Mouse (Mus musculus) adrenal gland, postnatal 10 days (tissue): Measurements from ENCODE around the gene Flywch1. TPM values are rescaled to one million over a fixed set of nuclear protein-coding genes. Genes with fewer than 3 reads are reported as not detected.

Experiments
- DNase-seq: peaks from one replicate; pipeline ENCODE4 v3.0.0; 2021; ENCODE audit warnings: mixed read lengths
- total RNA-seq, 2 experiments: library from RNA; stranded (reverse); gene quantifications; 2 replicates each; pipeline ENCODE4 v1.2.3; 2021

Flywch1 gene
- total RNA-seq, 2 experiments from 2014 or later, result 43.9 to 49.0 TPM

DNA sequence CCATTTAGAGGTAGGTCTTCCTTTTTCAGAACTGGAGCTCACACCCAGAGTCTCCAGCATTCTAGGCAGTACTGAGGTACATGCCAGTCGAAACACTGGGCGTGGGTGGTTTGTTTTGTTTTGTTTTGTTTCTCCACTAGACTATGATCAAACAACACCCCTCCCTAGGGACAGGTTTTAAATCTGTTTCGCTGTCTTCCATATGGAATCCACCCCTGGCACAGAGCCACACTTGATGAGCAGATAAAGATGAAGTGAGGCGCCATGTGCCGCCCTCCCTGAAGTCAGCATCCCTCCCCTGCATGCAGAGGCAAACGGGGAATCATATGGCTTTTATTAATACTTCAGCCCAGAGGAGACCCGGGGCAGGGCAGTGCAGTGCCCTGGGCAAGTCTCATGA is 66.7 kb downstream of the Flywch1 start:
- no peak for DNase-seq

- DNase-seq, result no peak
Measured at GRCm38 (mm10) chr17:23703301-23703700, 68.1 kb downstream of the Flywch1 start.

Other genes with a start within 250 kb of the Flywch1 start
- gene Zfp213, start 207.4 kb downstream of the Flywch1 start, total RNA-seq, result 1 to 10 TPM; 7.9 to 8.0 TPM
- 10 to 100 TPM; 10.6 to 12.5 TPM for gene Zfp13, start 172.1 kb downstream of the Flywch1 start, total RNA-seq
- not detected for gene Zscan10, start 170.7 kb downstream of the Flywch1 start, total RNA-seq
- gene Mmp25, start 126.3 kb downstream of the Flywch1 start, total RNA-seq, result under 1 TPM; 0.54 to 1.00 TPM
- gene Bicdl2, start 111.1 kb downstream of the Flywch1 start, total RNA-seq, result not detected
- 100 to 1,000 TPM; 136 to 169 TPM for gene Hcfc1r1, start 98.0 kb downstream of the Flywch1 start, total RNA-seq
- gene Thoc6, start 97.7 kb downstream of the Flywch1 start, total RNA-seq, result 10 to 100 TPM; 25.6 to 28.0 TPM
- 10 to 100 TPM; 40.4 to 80.3 TPM for gene Tnfrsf12a, start 94.1 kb downstream of the Flywch1 start, total RNA-seq
- under 1 TPM in 1 of 2 experiments, not detected in 1; 0.75 TPM for gene Cldn6, start 92.4 kb downstream of the Flywch1 start, total RNA-seq
- gene Cldn9, start 87.6 kb downstream of the Flywch1 start, total RNA-seq, result not detected
- 1 to 10 TPM in 1 of 2 experiments, under 1 TPM in 1; 0.67 to 1.1 TPM for gene 1520401A03Rik, start 48.8 kb downstream of the Flywch1 start, total RNA-seq
- 10 to 100 TPM in 1 of 2 experiments, 1 to 10 TPM in 1; 9.1 to 12.8 TPM for gene Pkmyt1, start 45.3 kb downstream of the Flywch1 start, total RNA-seq
- gene Paqr4, start 30.7 kb downstream of the Flywch1 start, total RNA-seq, result 10 to 100 TPM; 12.6 to 14.9 TPM
- gene Kremen2, start 25.8 kb downstream of the Flywch1 start, total RNA-seq, result not detected
- 1 to 10 TPM; 8.0 to 9.5 TPM for gene Flywch2, start 14.5 kb upstream of the Flywch1 start, total RNA-seq
- 100 to 1,000 TPM; 365 to 601 TPM for gene Srrm2, start 18.9 kb upstream of the Flywch1 start, total RNA-seq
- gene Elob, start 57.5 kb upstream of the Flywch1 start, total RNA-seq, result 100 to 1,000 TPM; 333 to 378 TPM
- gene Prss33, start 64.5 kb upstream of the Flywch1 start, total RNA-seq, result not detected
- gene Prss32, start 72.3 kb upstream of the Flywch1 start, total RNA-seq, result not detected
- under 1 TPM; 0.21 to 0.58 TPM for gene Prss41, start 72.6 kb upstream of the Flywch1 start, total RNA-seq
- not detected for gene Prss21, start 96.5 kb upstream of the Flywch1 start, total RNA-seq
- not detected for gene Dcpp1, start 109.3 kb upstream of the Flywch1 start, total RNA-seq
- not detected for gene Dcpp2, start 109.3 kb upstream of the Flywch1 start, total RNA-seq
- gene Dcpp3, start 145.9 kb upstream of the Flywch1 start, total RNA-seq, result not detected
- gene Sbp, start 170.1 kb upstream of the Flywch1 start, total RNA-seq, result not detected
- not detected for gene Sbpl, start 183.7 kb upstream of the Flywch1 start, total RNA-seq
- under 1 TPM in 1 of 2 experiments, not detected in 1; 0.24 TPM for gene Prss30, start 209.0 kb upstream of the Flywch1 start, total RNA-seq
- not detected for gene Prss22, start 226.5 kb upstream of the Flywch1 start, total RNA-seq